In genomic region chr13:13590048-13591011, GRCm38 (mm10) we compare ENCODE assay signal across 8 mouse cellular contexts. TPM values are rescaled to one million over a fixed set of nuclear protein-coding genes. Genes with fewer than 3 reads are reported as not detected.
A peak's percentile ranks its signal among the peaks of the same experiment; 100 is the strongest.
DNase-seq lines count a peak whose midpoint lies in the region; ATAC-seq lines count a peak whose summit lies in the region.

TSS of gene Lyst (plus strand) at chr13:13590397.

- no peaks in the 10 kb centered on the region for H3K27me3 ChIP-seq in hindbrain, embryonic 11.5 days (ENCODE audit: control insufficient read depth, insufficient read depth, low read length)

- H3K27ac ChIP-seq in hindbrain, embryonic 11.5 days (ENCODE audit: low read depth, low read length), result peak within 1 kb of the TSS; percentile 68

- peak; percentile 98 for ATAC-seq in frontal cortex, adult (ENCODE audit: low TSS enrichment)
- peak; percentile 99 for ATAC-seq in hindbrain, embryonic 11.5 days (ENCODE audit: low FRiP score)

- H3K4me1 ChIP-seq in hindbrain, embryonic 11.5 days (replicated peaks; ENCODE audit: control insufficient read depth, insufficient read depth, low read length), result no peaks in the 10 kb centered on the region

- no peaks in the 10 kb centered on the region for H3K36me3 ChIP-seq in hindbrain, embryonic 11.5 days (ENCODE audit: control insufficient read depth, insufficient read depth, low read length)

- H3K4me2 ChIP-seq in hindbrain, embryonic 11.5 days (replicated peaks; ENCODE audit: low read depth, low read length), result peak within 1 kb of the TSS; percentile 76

- under 1% methylated on average over 63 of the region's 88 CpGs for WGBS in hindbrain, embryonic 11.5 days

- DNase-seq in MEL-GATA-1-ER (ENCODE audit: extremely low read depth, low read depth), result peak; percentile 89
- DNase-seq in cerebellum, adult 8-10 months, result peak; percentile 99
- peak; percentile 99 for DNase-seq in hindbrain, embryonic 11.5 days (ENCODE audit: low spot score)
- peak; percentile 99 for DNase-seq in layer of hippocampus, postnatal 10 days (ENCODE audit: low spot score in 2 of 2)
- peak; percentile 99 for DNase-seq in lung, postnatal 10 days
- DNase-seq in ovary, postnatal 36 days (ENCODE audit: low spot score), result peak; percentile 99
- DNase-seq in thymus, postnatal 25 days, result peak; percentile 99

- H3K9me3 ChIP-seq in hindbrain, embryonic 11.5 days (ENCODE audit: control insufficient read depth, low read length), result no peaks in the 10 kb centered on the region

- H3K9ac ChIP-seq in hindbrain, embryonic 11.5 days (ENCODE audit: low read depth, low read length), result peak within 1 kb of the TSS; percentile 57

- peak within 1 kb of the TSS; percentile 74 for H3K4me3 ChIP-seq in hindbrain, embryonic 11.5 days (ENCODE audit: low read depth, low read length)

RNA-seq across cellular contexts. Expression of gene Lyst, which starts in this region (rescaled TPM):
- polyA plus RNA-seq in hindbrain, embryonic 11.5 days (2014; fragmentation: Nextera tagmentation; extraction: Ambion mirVana), result 1.9 and 4.7 TPM in 2 replicates
- 10 to 100 TPM; 44.3 to 47.5 TPM for total RNA-seq in layer of hippocampus, postnatal 10 days (2021)

Comparison
In these comparisons a context has a peak if more than half of its experiments do, and no peak if none do; other contexts are left out.
1. Peak in every context shown above with its lines: DNase-seq, ATAC-seq, H3K4me3 ChIP-seq and H3K27ac ChIP-seq.